Comparison of ENCODE assay signal across 17 mouse cellular contexts in genomic region chr12:53514885-53515284, GRCm38 (mm10).
A peak's percentile ranks its signal among the peaks of the same experiment; 100 is the strongest.
DNase-seq lines count a peak whose midpoint lies in the region; ATAC-seq and TF ChIP-seq lines count a peak whose summit lies in the region.
"Had no signal": no experiment of that assay in that cellular context is flagged by ENCODE, and none has a peak within 500 bp of the region (broad histone marks: within the 10 kb centered on the region; RNA-seq: fewer than 3 reads in every experiment).

No protein-coding gene starts in this region.

- no peak overlapping the region for H3K4me3 ChIP-seq in hindbrain, postnatal 0 days (ENCODE audit: low read length)
- no peak overlapping the region for H3K4me3 ChIP-seq in hindbrain, embryonic 16.5 days (ENCODE audit: low read length)
- no peak overlapping the region for H3K4me3 ChIP-seq in midbrain, postnatal 0 days (ENCODE audit: low read depth, low read length)
- no peak overlapping the region for H3K4me3 ChIP-seq in midbrain, embryonic 15.5 days
- H3K4me3 ChIP-seq in neural tube, embryonic 15.5 days (replicated peaks), result no peak overlapping the region
- no peak overlapping the region for H3K4me3 ChIP-seq in liver, embryonic 11.5 days (ENCODE audit: low read depth, low read length)
- H3K4me3 ChIP-seq: liver, embryonic 13.5 days; stomach, embryonic 15.5 days had no signal

- no peaks in the 10 kb centered on the region for H3K9me3 ChIP-seq in hindbrain, postnatal 0 days (ENCODE audit: low read length)
- no peaks in the 10 kb centered on the region for H3K9me3 ChIP-seq in hindbrain, embryonic 16.5 days (ENCODE audit: control insufficient read depth, low read length)
- H3K9me3 ChIP-seq in midbrain, postnatal 0 days (ENCODE audit: low read length), result no peaks in the 10 kb centered on the region
- no peaks in the 10 kb centered on the region for H3K9me3 ChIP-seq in midbrain, embryonic 15.5 days
- no peaks in the 10 kb centered on the region for H3K9me3 ChIP-seq in neural tube, embryonic 15.5 days (replicated peaks)
- H3K9me3 ChIP-seq in liver, embryonic 11.5 days (ENCODE audit: control insufficient read depth, low read length), result no peaks in the 10 kb centered on the region
- H3K9me3 ChIP-seq: liver, embryonic 13.5 days; stomach, embryonic 15.5 days had no signal

- H3K36me3 ChIP-seq in hindbrain, postnatal 0 days (ENCODE audit: insufficient read depth, low read length), result no peaks in the 10 kb centered on the region
- H3K36me3 ChIP-seq in hindbrain, embryonic 16.5 days (ENCODE audit: control insufficient read depth, insufficient read depth, low read length), result no peaks in the 10 kb centered on the region
- H3K36me3 ChIP-seq in midbrain, postnatal 0 days (ENCODE audit: insufficient read depth, low read length), result no peaks in the 10 kb centered on the region
- H3K36me3 ChIP-seq in midbrain, embryonic 15.5 days (replicated peaks), result no peaks in the 10 kb centered on the region
- H3K36me3 ChIP-seq in neural tube, embryonic 15.5 days, result no peaks in the 10 kb centered on the region
- no peaks in the 10 kb centered on the region for H3K36me3 ChIP-seq in liver, embryonic 11.5 days (ENCODE audit: control insufficient read depth, insufficient read depth, low read length)
- H3K36me3 ChIP-seq: liver, embryonic 13.5 days; stomach, embryonic 15.5 days had no signal

- ATAC-seq in hindbrain, postnatal 0 days, result no peak
- ATAC-seq in hindbrain, embryonic 16.5 days, result no peak
- ATAC-seq in midbrain, postnatal 0 days (ENCODE audit: low FRiP score), result no peak
- no peak for ATAC-seq in midbrain, embryonic 15.5 days (replicated peaks)
- ATAC-seq in neural tube, embryonic 15.5 days (ENCODE audit: low FRiP score), result no peak
- ATAC-seq in liver, embryonic 11.5 days (replicated peaks; ENCODE audit: low FRiP score), result no peak
- ATAC-seq: activated CD4-positive, CD25-positive, alpha-beta regulatory T cell, adult 4 months; Patski had no signal

- no peaks in the 10 kb centered on the region for H3K4me1 ChIP-seq in hindbrain, postnatal 0 days (ENCODE audit: insufficient read depth, low read length)
- H3K4me1 ChIP-seq in hindbrain, embryonic 16.5 days (ENCODE audit: control insufficient read depth, insufficient read depth, low read depth, low read length), result peaks cover 8% of the 10 kb centered on the region
- no peaks in the 10 kb centered on the region for H3K4me1 ChIP-seq in midbrain, postnatal 0 days (ENCODE audit: insufficient read depth, low read length)
- H3K4me1 ChIP-seq in midbrain, embryonic 15.5 days, result no peaks in the 10 kb centered on the region
- H3K4me1 ChIP-seq in neural tube, embryonic 15.5 days, result peaks cover 10% of the 10 kb centered on the region; the same call in 1 of the 2 replicates
- no peaks in the 10 kb centered on the region for H3K4me1 ChIP-seq in liver, embryonic 11.5 days (replicated peaks; ENCODE audit: control insufficient read depth, insufficient read depth, low read length)
- H3K4me1 ChIP-seq: liver, embryonic 13.5 days; stomach, embryonic 15.5 days had no signal

- WGBS in hindbrain, postnatal 0 days, result 47% methylated on average over 4 of the region's 4 CpGs
- WGBS in hindbrain, embryonic 16.5 days, result 43% methylated on average over 4 of the region's 4 CpGs
- 57% methylated on average over 4 of the region's 4 CpGs for WGBS in midbrain, postnatal 0 days
- 61% methylated on average over 4 of the region's 4 CpGs for WGBS in midbrain, embryonic 15.5 days
- WGBS in neural tube, embryonic 15.5 days, result 53% methylated on average over 4 of the region's 4 CpGs
- 72% methylated on average over 4 of the region's 4 CpGs for WGBS in liver, embryonic 11.5 days

- no peak overlapping the region for H3K4me2 ChIP-seq in hindbrain, postnatal 0 days (ENCODE audit: low read depth, low read length)
- H3K4me2 ChIP-seq in hindbrain, embryonic 16.5 days (ENCODE audit: low read length), result no peak overlapping the region
- no peak overlapping the region for H3K4me2 ChIP-seq in midbrain, postnatal 0 days (ENCODE audit: low read depth, low read length, poor library complexity, severe bottlenecking)
- H3K4me2 ChIP-seq in midbrain, embryonic 15.5 days, result no peak overlapping the region
- no peak overlapping the region for H3K4me2 ChIP-seq in neural tube, embryonic 15.5 days
- H3K4me2 ChIP-seq in liver, embryonic 11.5 days, result no peak overlapping the region
- H3K4me2 ChIP-seq: liver, embryonic 13.5 days; stomach, embryonic 15.5 days had no signal

- H3K27me3 ChIP-seq in hindbrain, postnatal 0 days (ENCODE audit: insufficient read depth, low read length), result no peaks in the 10 kb centered on the region
- H3K27me3 ChIP-seq in hindbrain, embryonic 16.5 days (replicated peaks; ENCODE audit: control insufficient read depth, insufficient read depth, low read length), result no peaks in the 10 kb centered on the region
- no peaks in the 10 kb centered on the region for H3K27me3 ChIP-seq in midbrain, postnatal 0 days (ENCODE audit: insufficient read depth, low read length)
- H3K27me3 ChIP-seq in midbrain, embryonic 15.5 days (replicated peaks), result no peaks in the 10 kb centered on the region
- H3K27me3 ChIP-seq in neural tube, embryonic 15.5 days (replicated peaks), result no peaks in the 10 kb centered on the region
- H3K27me3 ChIP-seq in liver, embryonic 11.5 days (replicated peaks; ENCODE audit: control insufficient read depth, insufficient read depth, low read length), result no peaks in the 10 kb centered on the region
- H3K27me3 ChIP-seq: liver, embryonic 13.5 days; Patski; stomach, embryonic 15.5 days had no signal

- no peak overlapping the region for H3K9ac ChIP-seq in hindbrain, postnatal 0 days (replicated peaks; ENCODE audit: low read length)
- no peak overlapping the region for H3K9ac ChIP-seq in hindbrain, embryonic 16.5 days (ENCODE audit: low read depth, low read length)
- H3K9ac ChIP-seq in midbrain, postnatal 0 days (replicated peaks; ENCODE audit: low read length, poor library complexity, severe bottlenecking), result no peak overlapping the region
- H3K9ac ChIP-seq in midbrain, embryonic 15.5 days, result no peak overlapping the region
- H3K9ac ChIP-seq in neural tube, embryonic 15.5 days (replicated peaks), result no peak overlapping the region
- no peak overlapping the region for H3K9ac ChIP-seq in liver, embryonic 11.5 days (ENCODE audit: low read depth, low read length)
- H3K9ac ChIP-seq: liver, embryonic 13.5 days; stomach, embryonic 15.5 days had no signal

- TF ChIP-seq CTCF in hindbrain, postnatal 0 days (IDR thresholded peaks at IDR 0.05; ENCODE audit: low read depth), result no peak
- TF ChIP-seq CTCF in midbrain, postnatal 0 days (IDR thresholded peaks at IDR 0.05), result no peak

- DNase-seq in hindbrain, postnatal 0 days (ENCODE audit: low spot score), result peak; percentile 51
- DNase-seq in midbrain, postnatal 0 days (ENCODE audit: low spot score), result peak; percentile 54
- DNase-seq in brain, embryonic 18.5 days (ENCODE audit: low read depth, low spot score), result peak; percentile 43
- DNase-seq in liver, embryonic 11.5 days (ENCODE audit: low spot score), result no peak
- DNase-seq: adrenal gland, postnatal 36 days; cerebellum, adult 9-11 months; gastrocnemius, postnatal 25 days; kidney, adult 8-10 months; kidney, postnatal 25 days; left cerebral cortex, postnatal 4 days; liver, embryonic 13.5 days had no signal

- no peak overlapping the region for H3K27ac ChIP-seq in hindbrain, postnatal 0 days
- no peak overlapping the region for H3K27ac ChIP-seq in hindbrain, embryonic 16.5 days (ENCODE audit: low read depth, low read length)
- no peak overlapping the region for H3K27ac ChIP-seq in midbrain, postnatal 0 days (ENCODE audit: low read depth, low read length)
- no peak overlapping the region for H3K27ac ChIP-seq in midbrain, embryonic 15.5 days
- H3K27ac ChIP-seq in neural tube, embryonic 15.5 days (replicated peaks), result peak overlapping the region; percentile 1; the same call in 1 of the 2 replicates
- H3K27ac ChIP-seq in liver, embryonic 11.5 days (ENCODE audit: low read depth, low read length), result no peak overlapping the region
- H3K27ac ChIP-seq: liver, embryonic 13.5 days; stomach, embryonic 15.5 days had no signal
